Mouse (Mus musculus): ENCODE measurements at regions not wholly inside any gene's neighbourhood (a gene's known extent, or its start where the extent isn't known, plus 50 kb on each side); places are given as distances from the start of the nearest gene placed in this dataset.
"Not testable (repeated sequence)": the region's sequence is repeated elsewhere in the genome, so short reads cannot be mapped to it uniquely, and the experiment has no call there.

DNA sequence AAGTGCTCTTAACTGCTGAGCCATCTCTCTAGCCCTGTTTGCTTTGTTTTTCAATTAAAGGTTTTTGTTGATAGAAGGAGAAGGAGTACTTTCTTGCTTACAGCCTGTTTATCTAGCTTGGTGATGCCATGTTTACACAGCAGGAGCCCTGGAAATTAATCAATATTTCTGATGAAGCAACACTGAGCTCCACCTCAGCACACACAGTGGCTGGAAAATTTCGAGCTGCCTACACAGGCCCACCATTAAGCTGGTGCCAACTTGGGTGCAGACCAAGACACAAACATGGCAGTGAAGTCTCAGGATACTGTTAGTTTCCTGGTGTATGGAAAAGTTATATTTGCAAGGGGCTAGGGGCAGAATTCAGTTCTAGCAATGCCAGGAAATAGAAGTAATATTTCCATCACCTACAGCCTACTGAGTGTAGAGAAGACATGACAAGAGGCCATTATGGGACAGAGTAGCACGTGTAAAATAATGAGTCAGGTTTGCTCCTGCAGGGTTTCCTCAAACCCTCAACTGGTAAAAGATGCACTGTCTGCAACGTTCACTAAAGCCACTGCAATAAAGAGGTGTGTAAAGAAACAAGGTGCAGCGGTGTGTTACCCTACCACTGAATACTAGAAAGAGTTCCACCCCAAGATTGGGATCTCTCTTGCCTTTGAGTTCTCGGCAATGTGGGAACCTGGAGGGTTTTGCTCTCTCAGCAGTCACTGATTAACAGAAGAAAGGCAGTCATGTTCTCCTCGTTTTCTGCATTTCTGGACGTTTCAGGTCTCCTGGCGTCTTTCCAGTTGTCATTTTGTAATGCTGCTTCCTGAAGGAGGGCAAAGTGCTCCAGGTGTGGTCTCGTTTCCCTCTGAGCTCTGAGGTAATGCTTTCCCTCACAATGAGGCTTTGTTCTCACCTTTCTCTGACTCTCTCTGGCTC lies 108.8 kb upstream of the Fhl2 start:
- no peak for DNase-seq (ENCODE audit: low spot score)

DNA sequence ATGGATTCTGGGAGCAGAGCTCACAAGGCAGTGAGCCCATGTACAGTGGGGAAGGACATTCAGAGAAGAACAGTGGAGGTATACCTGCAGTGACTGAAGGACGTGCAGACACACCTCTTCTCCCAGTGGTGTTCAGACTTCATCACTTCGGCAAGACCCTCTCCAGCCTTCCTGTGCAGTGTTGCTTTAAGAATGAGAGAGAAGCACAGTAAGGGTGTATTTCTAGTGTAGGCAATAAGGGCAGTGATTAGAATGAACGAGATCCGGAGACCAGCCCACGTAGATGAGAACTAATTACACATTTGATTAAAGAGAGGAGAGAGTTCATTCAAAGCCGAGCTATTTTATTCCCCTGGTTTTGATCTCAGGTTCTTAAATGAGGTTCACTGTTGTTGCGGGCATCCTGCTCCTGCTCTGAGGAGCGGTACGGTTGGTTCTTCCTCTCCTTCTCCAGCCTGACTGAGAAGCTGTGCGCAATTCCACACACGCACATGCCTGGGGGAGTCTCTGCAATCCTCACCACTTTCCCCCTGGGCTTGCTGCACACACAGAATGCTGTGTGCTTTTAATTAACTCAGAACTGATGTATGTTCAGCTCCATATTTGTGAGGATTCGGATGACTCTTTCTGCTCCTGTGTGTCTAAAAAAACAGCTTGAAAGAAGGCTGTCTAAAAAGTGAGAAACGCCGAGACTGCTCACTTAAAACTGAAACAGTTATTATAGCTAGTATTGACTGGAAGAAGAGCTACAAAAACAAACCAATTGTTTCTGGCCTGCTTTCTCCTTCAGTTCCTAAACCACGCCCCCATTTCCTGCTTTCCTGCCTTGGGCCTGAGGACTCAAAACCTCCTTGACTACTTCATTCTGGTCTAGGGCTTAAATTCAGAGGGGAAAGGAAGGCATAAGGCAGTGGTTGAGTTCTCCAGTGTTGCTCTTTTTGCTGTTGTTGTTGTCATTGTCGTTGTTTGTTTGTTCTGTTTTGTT lies 114.2 kb upstream of the Fhl2 start:
- DNase-seq (ENCODE audit: low spot score), result no peak

DNA sequence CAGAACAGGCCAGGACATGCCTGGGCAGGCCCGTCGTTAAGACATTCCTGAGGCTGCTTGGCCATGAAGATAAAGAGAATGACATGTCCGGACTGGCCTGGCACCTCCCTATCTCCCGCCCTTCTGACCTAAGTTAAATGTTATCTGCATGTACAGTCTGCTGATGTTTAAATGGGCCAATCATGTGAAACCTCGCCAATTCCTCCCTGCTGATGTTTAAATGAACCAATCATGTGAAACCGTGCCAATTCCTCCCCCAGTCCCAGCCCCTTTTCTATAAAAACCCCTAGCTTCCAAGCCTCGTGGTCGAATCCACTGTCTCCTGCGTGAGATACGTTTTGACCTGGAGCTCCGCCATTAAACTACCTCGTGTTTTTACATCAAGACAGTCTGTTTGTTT lies 119.5 kb upstream of the Fhl2 start:
- DNase-seq (ENCODE audit: low spot score), result not testable (repeated sequence)

DNA sequence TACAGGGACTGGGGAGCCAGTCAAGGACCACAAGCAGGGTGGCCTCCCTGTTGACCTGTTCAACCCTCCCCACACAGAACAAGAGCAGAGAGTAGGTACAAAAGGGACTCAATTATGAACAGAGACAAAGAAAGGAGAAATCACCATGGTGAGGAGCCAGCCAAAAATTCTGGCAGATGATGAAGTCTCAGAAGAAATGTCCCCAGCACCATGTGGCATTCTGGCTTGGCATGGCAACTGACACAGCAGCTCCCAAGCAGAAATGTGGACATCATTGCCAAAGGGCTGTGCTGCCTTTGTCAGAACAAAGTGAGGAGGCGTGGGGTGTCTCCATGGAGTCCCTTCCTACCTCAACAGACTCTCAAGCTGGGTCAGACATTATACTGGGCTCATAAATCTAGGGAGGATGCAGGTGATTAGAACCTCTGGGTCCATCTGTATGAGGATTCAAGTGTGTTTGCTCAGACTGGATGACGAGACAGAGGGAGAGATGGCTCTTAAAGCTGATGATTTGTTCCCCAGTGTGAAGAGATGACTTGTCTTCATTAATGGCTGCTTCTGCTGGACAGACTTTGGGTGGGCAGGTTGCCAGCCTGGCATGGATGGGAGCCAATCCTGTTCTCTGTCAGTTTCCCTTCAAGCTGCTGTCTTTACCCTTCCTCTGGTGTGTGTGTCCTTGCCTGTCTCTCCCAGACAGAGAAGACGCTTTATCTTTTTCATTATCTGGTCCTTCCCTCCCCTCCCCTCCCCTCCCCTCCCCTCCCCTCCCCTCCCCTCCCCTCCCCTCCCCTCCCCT lies 120.5 kb upstream of the Fhl2 start:
- DNase-seq (ENCODE audit: low spot score), result no peak

DNA sequence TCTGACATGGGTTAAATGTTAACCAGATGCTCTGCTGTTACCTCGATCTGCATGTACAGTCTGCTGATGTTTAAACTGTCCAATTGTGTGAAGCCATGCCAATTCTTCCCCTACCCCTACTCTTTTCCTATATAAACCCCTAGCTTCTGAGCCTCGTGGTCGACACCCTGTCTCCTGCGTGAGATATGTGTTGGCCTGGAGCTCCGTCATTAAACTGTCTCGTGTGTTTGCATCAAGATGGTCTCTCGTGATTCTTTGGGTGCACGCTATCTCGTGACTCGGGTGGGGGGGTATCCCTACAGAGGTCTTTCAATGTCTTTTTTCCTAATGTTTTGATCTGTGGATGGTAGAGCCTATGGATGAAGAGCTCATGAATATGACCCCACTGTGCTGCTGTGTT lies 110.9 kb upstream of the Nck2 start:
- not testable (repeated sequence) for DNase-seq (ENCODE audit: low spot score)

DNA sequence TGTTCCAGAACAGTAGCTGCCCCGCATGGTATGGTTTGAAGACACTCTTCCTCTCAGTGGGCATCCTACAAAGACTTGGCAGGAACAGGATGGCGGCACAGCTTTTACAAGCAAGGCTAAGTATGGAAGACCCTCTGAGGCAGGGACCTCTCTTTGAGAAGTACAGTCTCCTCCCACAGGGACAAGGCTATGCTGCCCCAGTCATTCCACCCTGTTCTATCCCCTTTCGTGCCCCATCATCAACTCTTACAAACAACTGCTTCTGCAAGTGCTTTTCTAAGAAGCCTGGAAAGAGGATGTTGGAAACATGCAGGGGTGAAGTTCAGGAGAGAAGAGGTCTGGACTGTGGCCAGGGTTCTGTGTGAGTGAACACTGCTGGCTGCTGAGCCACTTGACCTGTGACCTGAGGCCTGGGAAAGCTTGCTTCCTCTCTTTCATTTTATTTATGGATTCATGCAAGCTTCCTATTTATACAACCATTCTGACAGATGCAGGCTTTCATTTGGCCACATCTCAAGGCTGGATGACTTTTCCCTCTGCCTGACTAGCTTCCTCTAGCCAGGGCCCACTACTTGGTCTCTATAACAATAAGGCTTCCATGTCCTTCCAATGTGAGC lies 107.1 kb upstream of the Nck2 start:
- DNase-seq (ENCODE audit: low spot score), result peak; percentile 26

DNA sequence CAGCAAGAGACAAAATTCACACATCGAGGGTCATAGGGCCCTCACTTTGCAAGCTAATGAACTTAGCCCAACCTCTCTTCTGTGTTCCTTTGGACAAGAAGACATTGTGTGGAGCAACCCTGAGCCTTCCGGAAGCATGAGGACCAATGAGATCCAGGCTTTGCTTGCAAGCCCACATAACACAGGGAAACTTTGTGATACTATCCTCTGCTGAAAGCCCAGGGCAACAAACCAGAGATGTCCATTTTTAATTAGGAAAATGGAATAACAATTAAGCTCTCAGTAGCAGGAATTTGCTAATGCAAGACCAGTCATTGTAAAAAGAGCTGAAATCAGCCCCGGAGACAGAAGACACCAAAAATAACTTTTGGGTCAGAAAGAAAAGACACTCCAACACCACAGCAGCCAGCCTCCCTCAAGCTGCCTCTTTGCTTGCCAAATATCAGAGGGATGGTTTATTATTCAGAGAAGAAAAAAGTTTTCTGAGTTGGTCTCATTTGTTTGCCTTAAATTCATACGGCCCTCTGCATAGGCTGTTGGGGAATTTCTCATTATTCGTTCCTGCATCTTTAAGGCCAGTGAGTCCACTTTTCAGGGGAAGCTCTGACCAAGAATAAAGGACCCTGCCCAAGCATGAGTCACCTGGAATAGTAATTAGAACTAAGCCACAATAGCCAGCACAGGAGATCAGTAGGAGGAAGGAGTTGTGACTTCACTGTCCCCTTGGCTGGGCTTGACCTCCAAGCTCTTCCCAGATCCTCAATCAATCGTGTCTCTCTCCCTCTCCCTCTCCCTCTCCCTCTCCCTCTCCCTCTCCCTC lies 106.1 kb upstream of the Nck2 start:
- no peak for DNase-seq (ENCODE audit: low spot score)

DNA sequence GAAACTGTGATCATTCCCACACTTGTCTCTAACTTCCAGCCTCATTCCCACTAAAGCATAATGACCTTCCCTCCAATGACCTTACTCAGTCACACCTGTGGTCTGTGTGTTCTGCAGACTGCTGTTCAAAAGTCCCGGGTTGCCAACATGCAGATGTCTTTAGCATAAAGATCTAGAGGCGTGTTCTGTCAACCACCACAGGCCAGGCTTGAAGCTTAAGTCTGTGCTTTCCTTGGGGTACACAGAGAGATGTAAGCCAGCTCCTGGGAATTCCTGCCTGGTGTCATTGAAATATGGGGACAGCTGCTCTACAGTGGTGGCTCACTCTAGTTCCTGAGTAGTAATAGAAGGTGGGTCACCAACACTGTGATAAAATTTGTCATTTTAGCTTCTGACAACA lies 101.5 kb upstream of the Nck2 start:
- DNase-seq (ENCODE audit: low spot score), result no peak

DNA sequence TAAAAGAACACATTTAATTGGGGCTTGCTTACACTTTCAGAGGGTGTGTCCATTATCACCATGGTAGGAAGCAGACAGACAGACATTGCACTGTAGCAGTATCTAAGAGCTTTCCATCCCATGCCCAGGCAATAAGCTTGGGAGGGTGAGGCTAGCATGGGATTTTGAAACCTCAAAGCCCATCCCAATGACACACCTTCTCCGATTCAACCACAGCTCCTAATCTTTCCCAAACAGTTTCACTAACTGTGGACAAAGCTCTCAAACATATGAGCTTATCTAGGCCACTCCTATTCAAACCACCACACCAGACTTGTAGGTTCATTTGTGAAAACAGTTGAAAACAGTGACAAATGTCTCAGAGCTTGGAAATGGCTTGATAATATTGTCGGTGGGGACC lies 101.0 kb upstream of the Nck2 start:
- no peak for DNase-seq (ENCODE audit: low spot score)

DNA sequence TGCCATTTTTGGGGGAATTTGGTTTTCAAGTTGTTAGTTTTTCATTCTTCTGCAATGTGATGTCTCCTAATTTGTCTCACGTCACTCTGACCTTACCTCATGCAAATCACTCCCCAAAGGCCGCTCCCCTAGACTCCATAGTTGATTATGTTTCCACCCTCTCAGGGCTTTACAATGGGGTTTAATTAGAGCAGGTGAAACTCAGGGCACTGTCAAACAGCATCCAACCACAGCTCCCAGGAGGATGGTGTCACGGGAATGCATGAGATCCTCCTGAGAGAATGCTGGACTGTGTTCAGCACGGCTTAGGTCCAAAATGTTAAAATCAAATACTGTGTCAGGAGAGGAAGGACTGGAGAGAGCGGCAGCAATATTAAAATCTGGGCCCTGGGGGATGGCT lies 100.4 kb upstream of the Nck2 start:
- DNase-seq (ENCODE audit: low spot score), result no peak

DNA sequence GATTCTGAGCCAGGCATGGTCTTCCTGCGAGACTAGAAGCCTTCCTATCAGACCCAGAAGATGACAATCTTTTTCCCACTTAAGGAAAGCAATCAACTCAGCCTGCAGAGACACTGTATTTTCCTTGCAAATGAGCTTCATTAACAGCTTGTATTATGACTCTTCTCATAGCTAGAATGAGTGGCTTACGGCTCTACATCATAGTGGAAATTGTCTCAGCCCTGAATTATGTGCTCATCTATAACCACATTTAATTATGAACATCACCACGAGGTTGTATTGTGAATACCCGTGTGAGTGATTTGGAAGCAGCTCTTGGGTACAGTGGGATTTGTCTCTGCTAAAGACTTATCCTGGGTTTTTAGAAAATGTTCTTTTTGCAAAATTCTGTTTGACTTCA lies 97.2 kb upstream of the Nck2 start:
- no peak for DNase-seq (ENCODE audit: low spot score)

DNA sequence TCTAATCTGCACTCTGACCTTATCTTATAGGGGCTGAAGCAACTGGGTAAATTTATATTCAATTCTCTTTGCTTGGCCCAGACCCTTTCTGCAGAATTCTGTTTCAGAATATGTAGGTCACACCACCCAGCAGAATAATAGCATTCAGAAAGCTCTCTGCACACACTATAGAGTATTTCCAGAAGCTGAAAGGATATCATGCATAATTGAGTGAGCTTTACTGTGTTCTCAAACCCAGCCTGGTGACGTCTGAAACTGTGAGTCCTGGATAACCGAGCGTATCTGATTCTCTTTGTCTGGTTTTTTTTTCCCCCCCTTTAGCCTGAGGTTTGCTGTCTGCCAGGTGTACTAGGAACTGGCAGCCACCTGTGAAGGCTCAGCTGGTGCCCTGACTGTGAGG lies 94.4 kb upstream of the Nck2 start:
- DNase-seq (ENCODE audit: low spot score), result no peak

DNA sequence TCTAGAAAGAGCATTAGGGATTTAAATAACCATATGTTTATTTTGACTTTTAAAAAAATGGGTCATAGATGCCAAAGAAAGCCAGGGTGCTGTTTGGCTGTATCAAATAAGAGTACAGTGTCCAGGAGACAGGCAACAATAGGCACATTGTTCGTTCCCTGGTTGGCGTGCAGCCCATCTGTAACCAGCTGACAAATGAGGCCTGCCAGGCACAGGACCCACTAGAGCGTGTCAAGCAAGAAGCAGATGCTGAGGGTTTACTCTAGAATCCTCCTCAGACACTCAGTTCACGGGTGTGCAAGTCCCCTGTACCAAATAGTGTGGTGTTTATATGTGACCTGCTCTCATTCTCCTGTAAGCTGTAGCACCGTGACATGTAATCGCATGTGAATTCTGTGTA lies 86.2 kb upstream of the Nck2 start:
- DNase-seq (ENCODE audit: low spot score), result peak; percentile 46

DNA sequence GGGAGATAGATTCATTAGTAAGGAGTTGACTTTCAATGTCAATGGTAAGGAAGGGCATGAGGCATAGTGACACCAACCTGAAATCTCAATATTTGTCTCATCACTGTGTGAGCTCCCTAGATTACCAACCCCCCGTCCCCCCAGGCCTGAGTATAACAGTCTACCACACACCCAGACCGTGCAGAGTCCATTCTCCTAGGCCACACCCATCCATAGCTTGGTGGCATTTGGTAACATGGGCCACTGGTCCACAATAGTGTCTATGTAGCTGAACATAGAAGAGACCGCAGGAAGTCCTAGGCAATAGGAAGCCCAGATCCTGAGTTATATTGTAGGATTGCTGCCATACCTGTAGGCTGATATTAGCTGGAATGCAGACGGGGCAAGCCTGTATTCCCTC lies 84.7 kb upstream of the Nck2 start:
- DNase-seq (ENCODE audit: low spot score), result no peak

DNA sequence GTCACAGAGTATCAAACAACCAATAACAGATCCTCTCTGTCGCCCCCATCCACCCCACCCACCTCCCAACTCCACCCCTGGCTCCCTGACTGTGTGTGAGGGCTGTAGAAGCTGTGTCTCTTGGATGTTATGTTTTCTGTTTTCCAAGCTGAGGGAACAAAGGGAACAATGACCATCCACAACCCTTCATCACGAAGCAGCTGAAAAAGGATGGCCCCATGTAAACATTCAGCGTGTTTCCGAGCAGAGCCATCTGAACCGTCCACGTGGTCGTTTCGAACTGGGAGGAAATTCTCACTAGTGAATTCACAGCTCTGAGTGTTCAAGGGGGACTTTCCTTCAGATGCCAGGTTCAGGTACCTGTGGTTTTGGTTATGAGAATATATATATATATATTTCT lies 84.1 kb upstream of the Nck2 start:
- no peak for DNase-seq (ENCODE audit: low spot score)

DNA sequence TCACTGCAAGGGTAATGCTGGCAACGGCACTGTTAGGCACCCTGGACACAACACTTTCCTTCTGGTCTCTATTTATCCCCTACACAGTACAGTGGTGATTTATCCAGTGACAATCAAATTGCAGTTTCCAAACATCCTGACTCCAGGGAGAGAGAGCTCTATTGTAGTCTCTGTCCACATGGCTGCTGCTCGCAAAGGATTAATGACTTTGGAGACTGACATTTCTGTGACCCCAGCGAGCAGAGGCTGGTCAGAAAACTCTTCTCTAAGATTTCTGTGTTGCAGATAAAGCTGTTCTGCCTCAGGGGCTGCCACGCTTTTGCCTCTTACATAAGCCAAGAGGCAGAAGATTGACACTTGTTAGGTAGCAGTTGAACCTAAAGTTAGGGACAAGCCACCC lies 83.6 kb upstream of the Nck2 start:
- no peak for DNase-seq (ENCODE audit: low spot score)

DNA sequence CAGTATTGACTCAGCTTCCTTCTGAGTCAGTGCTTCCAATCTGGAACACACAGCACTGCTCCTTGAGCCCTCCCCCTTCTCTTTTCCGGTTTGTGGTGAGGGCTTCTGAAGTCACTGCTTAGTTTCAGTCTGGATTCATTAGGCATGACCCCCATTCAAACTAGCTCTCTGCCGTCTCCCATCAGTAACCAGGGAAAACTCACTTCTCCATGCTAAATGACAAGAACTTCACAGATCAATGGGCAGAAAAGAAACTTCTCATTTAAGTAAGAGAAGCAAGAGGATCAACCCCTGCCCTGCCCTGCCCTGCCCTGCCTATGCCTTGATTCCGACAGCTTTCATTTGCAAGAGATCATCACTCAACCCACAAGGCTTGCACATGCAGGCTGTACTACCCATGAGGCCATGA lies 82.9 kb upstream of the Nck2 start:
- DNase-seq (ENCODE audit: low spot score), result no peak

DNA sequence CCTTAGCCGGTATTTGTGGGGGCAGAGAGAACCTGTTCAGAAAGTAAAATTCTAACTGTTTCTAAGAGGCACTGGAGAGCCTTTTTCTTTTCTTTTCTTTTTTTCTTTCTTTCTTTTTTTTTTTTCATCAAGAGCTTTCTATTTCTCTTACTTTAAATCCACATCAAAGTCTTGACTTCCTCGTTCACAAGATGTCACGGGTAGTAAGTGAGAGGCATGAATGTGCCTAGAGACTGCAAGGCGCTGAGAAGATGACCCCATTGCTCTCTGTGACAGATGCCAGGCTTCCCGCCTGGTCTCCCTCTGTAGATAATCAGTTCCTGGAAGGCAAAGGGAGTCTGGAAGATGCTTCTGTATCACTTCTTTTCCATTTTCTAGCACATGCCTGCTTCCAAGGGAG lies 82.2 kb upstream of the Nck2 start:
- DNase-seq (ENCODE audit: low spot score), result no peak

DNA sequence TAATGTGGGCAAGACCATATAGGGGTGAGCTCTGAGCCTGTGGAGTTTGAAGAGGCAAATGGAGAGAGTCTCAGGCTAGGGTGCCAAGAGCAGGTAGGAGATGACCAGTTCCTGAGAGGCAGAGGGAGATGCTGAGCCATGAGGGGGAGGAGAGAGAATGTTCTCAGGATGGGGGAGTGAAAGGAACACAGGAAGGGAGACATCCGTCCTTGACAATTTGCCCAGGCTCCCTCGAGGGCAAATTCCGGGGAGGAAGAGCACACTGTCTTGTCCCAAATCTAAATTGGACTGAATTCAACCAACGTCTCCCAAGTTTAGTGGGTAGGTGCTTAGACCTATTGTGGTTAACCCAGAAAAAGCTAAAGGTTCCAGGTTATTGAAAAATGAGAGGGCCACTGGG lies 81.2 kb upstream of the Nck2 start:
- DNase-seq (ENCODE audit: low spot score), result no peak

DNA sequence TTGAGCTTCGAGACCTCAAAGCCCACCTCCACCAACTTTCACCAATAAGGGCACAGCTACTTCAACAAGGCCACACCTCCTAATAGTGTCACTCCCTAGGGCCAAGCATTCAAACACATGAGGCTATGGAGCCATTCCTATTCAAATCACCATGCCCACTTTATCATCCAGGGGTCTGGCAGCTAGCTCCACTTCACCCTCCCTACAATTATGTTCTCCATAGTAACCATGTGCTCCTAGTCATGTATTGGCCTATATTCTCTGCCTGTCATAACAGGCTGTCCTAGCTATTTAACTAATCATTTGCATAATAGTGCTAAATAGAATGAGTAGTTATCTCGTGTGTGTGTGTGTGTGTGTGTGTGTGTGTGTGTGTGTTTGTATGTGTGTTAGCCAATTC lies 77.9 kb upstream of the Nck2 start:
- DNase-seq (ENCODE audit: low spot score), result no peak

All from ovary, postnatal 14 days (tissue).